ENCODE assay signal across 12 mouse cellular contexts in genomic region chr1:180519520-180519919, GRCm38 (mm10).
"Had no signal": no experiment of that assay in that cellular context is flagged by ENCODE, and none has a peak within 500 bp of the region (broad histone marks: within the 10 kb centered on the region; RNA-seq: fewer than 3 reads in every experiment).

No protein-coding gene starts in this region.

- H3K27me3 ChIP-seq: kidney, embryonic 15.5 days; limb, embryonic 12.5 days; liver, embryonic 13.5 days; lung, embryonic 15.5 days had no signal

- H3K4me3 ChIP-seq: kidney, embryonic 15.5 days; limb, embryonic 12.5 days; liver, embryonic 13.5 days; lung, embryonic 15.5 days; midbrain, embryonic 10.5 days had no signal

- H3K4me2 ChIP-seq: kidney, embryonic 15.5 days; limb, embryonic 12.5 days; liver, embryonic 13.5 days; lung, embryonic 15.5 days had no signal

- H3K36me3 ChIP-seq: kidney, embryonic 15.5 days; limb, embryonic 12.5 days; liver, embryonic 13.5 days; lung, embryonic 15.5 days; midbrain, embryonic 10.5 days had no signal

- H3K9me3 ChIP-seq: kidney, embryonic 15.5 days; limb, embryonic 12.5 days; liver, embryonic 13.5 days; lung, embryonic 15.5 days; midbrain, embryonic 10.5 days had no signal

- H3K9ac ChIP-seq: kidney, embryonic 15.5 days; limb, embryonic 12.5 days; liver, embryonic 13.5 days; liver, postnatal 0 days; lung, embryonic 15.5 days had no signal

- ATAC-seq: intestine, embryonic 16.5 days; liver, postnatal 0 days; midbrain, embryonic 16.5 days had no signal

- H3K4me1 ChIP-seq: kidney, embryonic 15.5 days; liver, embryonic 13.5 days had no signal

- DNase-seq: kidney, adult 2 months; kidney, postnatal 14 days; liver; liver, embryonic 13.5 days; liver, postnatal 0 days; thymus, postnatal 4 days had no signal

- H3K27ac ChIP-seq: kidney, embryonic 15.5 days; limb, embryonic 12.5 days; liver, embryonic 13.5 days; lung, embryonic 15.5 days; midbrain, embryonic 10.5 days had no signal
